Mouse (Mus musculus): ENCODE data around the gene Mad1l1. TPM values are rescaled to one million over a fixed set of nuclear protein-coding genes. Genes with fewer than 3 reads are reported as not detected.

Mad1l1 gene
- polyA plus RNA-seq, 1 experiment from 2014 or later: 42.3 TPM

GRCm38 (mm10) chr5:140076438-140076837 lies 244.9 kb downstream of the Mad1l1 start:
- no peak overlapping the region for H3K4me3 ChIP-seq (ENCODE audit: low read depth, low read length)
- ATAC-seq (replicated peaks; ENCODE audit: low FRiP score, low TSS enrichment, low read depth) (no peak), DNase-seq (ENCODE audit: low spot score) (no peak)
- H3K27ac ChIP-seq (ENCODE audit: low read depth): no peak overlapping the region
- H3K4me2 ChIP-seq (ENCODE audit: low read length): no peak overlapping the region
- H3K9ac ChIP-seq (ENCODE audit: low read length): no peak overlapping the region
- H3K9me3 ChIP-seq (ENCODE audit: control insufficient read depth, low read length): no peaks in the 10 kb centered on the region
- 94% methylated on average over 2 of the region's 2 CpGs for whole genome bisulfite sequencing
- H3K4me1 ChIP-seq (replicated peaks; ENCODE audit: control insufficient read depth, insufficient read depth, low read length): no peaks in the 10 kb centered on the region
- no peaks in the 10 kb centered on the region for H3K36me3 ChIP-seq (ENCODE audit: control insufficient read depth, insufficient read depth, low read length)
- no peaks in the 10 kb centered on the region for H3K27me3 ChIP-seq (replicated peaks; ENCODE audit: control insufficient read depth, insufficient read depth, low read length)

DNA sequence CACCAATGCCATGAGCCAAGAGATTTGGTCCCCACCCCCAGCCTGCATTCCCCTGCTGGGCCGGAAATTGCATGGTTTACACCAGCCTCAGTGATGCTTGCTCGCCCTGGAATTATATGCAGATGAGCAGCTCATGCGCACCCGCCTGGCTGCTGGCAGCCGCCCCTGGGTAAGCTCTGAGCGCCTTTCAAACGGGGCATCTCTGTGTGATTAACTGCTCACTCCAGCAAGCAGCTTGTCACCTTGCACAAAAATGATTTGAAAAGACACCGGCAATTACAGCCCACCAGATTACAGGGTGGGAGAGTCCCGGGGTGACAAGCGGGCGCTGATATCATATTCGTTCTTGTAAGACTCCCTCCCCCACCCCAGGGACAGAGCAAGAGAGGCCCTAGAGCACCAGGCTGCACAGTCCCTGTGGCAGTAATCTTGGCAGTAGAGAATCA lies 247.7 kb downstream of the Mad1l1 start:
- no peaks in the 10 kb centered on the region for H3K36me3 ChIP-seq (ENCODE audit: control insufficient read depth, insufficient read depth, low read length)
- H3K9ac ChIP-seq (ENCODE audit: low read length): no peak overlapping the region
- no peak for DNase-seq (ENCODE audit: low spot score)

GRCm38 (mm10) chr5:140073148-140073670 lies 248.1 kb downstream of the Mad1l1 start:
- H3K4me1 ChIP-seq (replicated peaks; ENCODE audit: control insufficient read depth, insufficient read depth, low read length): peaks cover 6% of the 10 kb centered on the region; the same call in 1 of the 2 replicates
- no peaks in the 10 kb centered on the region for H3K27me3 ChIP-seq (replicated peaks; ENCODE audit: control insufficient read depth, insufficient read depth, low read length)
- no peak for DNase-seq (ENCODE audit: low spot score)
- no peak overlapping the region for H3K4me2 ChIP-seq (ENCODE audit: low read length)
- H3K9me3 ChIP-seq (ENCODE audit: control insufficient read depth, low read length): no peaks in the 10 kb centered on the region
- ATAC-seq (replicated peaks; ENCODE audit: low FRiP score, low TSS enrichment, low read depth): no peak
- no peak overlapping the region for H3K4me3 ChIP-seq (ENCODE audit: low read depth, low read length)
- WGBS: 41% methylated on average over 1 of the region's 1 CpGs
- no peak overlapping the region for H3K9ac ChIP-seq (ENCODE audit: low read length)
- H3K36me3 ChIP-seq (ENCODE audit: control insufficient read depth, insufficient read depth, low read length): no peaks in the 10 kb centered on the region
- no peak overlapping the region for H3K27ac ChIP-seq (ENCODE audit: low read depth)

More for the DNA sequence above, 247.7 kb downstream of the Mad1l1 start:
- Histone ChIP-seq H3K4me3 (ENCODE audit: low read depth, low read length) (no peak overlapping the region), H3K4me1 (replicated peaks; ENCODE audit: control insufficient read depth, insufficient read depth, low read length) (peaks cover 2% of the 10 kb centered on the region; the same call in 1 of the 2 replicates), H3K9me3 (ENCODE audit: control insufficient read depth, low read length) (no peaks in the 10 kb centered on the region), H3K27ac (ENCODE audit: low read depth) (no peak overlapping the region), H3K4me2 (ENCODE audit: low read length) (no peak overlapping the region), H3K27me3 (replicated peaks; ENCODE audit: control insufficient read depth, insufficient read depth, low read length) (no peaks in the 10 kb centered on the region)
- 58% methylated on average over 12 of the region's 12 CpGs for WGBS
- no peak for ATAC-seq (replicated peaks; ENCODE audit: low FRiP score, low TSS enrichment, low read depth)

DNA sequence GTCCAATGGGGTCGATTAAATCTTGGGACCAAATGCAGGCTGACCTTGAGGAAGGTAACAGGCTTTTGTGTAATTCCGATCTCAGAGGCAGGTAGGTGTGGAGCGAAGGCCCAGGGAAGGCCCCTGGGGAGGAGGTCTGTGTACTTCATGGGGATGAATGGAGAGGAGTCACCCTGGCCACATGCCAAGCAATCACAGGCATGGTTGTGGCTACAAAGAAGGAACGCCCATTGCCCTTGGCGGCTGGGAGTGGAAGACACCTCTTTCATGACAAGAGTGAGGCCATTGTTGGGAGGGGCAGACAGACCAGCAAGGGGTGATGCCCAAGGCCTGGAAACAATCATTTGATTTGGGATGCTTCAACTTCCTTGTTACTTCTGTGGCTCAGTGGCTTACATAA lies 252.8 kb downstream of the Mad1l1 start:
- WGBS: 63% methylated on average over 5 of the region's 5 CpGs
- H3K4me3 ChIP-seq (ENCODE audit: low read depth, low read length): no peak overlapping the region
- peaks cover 11% of the 10 kb centered on the region; the same call in 1 of the 2 replicates for H3K4me1 ChIP-seq (replicated peaks; ENCODE audit: control insufficient read depth, insufficient read depth, low read length)
- no peak for DNase-seq (ENCODE audit: low spot score)
- no peak overlapping the region for H3K27ac ChIP-seq (ENCODE audit: low read depth)
- H3K4me2 ChIP-seq (ENCODE audit: low read length): no peak overlapping the region
- no peaks in the 10 kb centered on the region for H3K9me3 ChIP-seq (ENCODE audit: control insufficient read depth, low read length)
- no peak overlapping the region for H3K9ac ChIP-seq (ENCODE audit: low read length)
- ATAC-seq (replicated peaks; ENCODE audit: low FRiP score, low TSS enrichment, low read depth): no peak
- peaks cover 7% of the 10 kb centered on the region; the same call in 1 of the 2 replicates for H3K36me3 ChIP-seq (ENCODE audit: control insufficient read depth, insufficient read depth, low read length)
- H3K27me3 ChIP-seq (replicated peaks; ENCODE audit: control insufficient read depth, insufficient read depth, low read length): no peaks in the 10 kb centered on the region

- Histone ChIP-seq H3K4me3 (ENCODE audit: low read depth, low read length) (no peak overlapping the region), H3K9me3 (ENCODE audit: control insufficient read depth, low read length) (no peaks in the 10 kb centered on the region), H3K27ac (ENCODE audit: low read depth) (no peak overlapping the region), H3K36me3 (ENCODE audit: control insufficient read depth, insufficient read depth, low read length) (peaks cover 7% of the 10 kb centered on the region; the same call in 1 of the 2 replicates), H3K4me1 (replicated peaks; ENCODE audit: control insufficient read depth, insufficient read depth, low read length) (peaks cover 11% of the 10 kb centered on the region; the same call in 1 of the 2 replicates), H3K9ac (ENCODE audit: low read length) (no peak overlapping the region), H3K27me3 (replicated peaks; ENCODE audit: control insufficient read depth, insufficient read depth, low read length) (no peaks in the 10 kb centered on the region), H3K4me2 (ENCODE audit: low read length) (no peak overlapping the region)
- ATAC-seq (replicated peaks; ENCODE audit: low FRiP score, low TSS enrichment, low read depth) (no peak), DNase-seq (ENCODE audit: low spot score) (no peak)
- 46% methylated on average over 3 of the region's 3 CpGs for WGBS
These were observed 253.3 kb downstream of the Mad1l1 start for GRCm38 (mm10) chr5:140068051-140068450.

- Histone ChIP-seq H3K4me3 (ENCODE audit: low read depth, low read length) (no peak overlapping the region), H3K36me3 (ENCODE audit: control insufficient read depth, insufficient read depth, low read length) (peaks cover 7% of the 10 kb centered on the region; the same call in 1 of the 2 replicates), H3K4me2 (ENCODE audit: low read length) (no peak overlapping the region), H3K9me3 (ENCODE audit: control insufficient read depth, low read length) (no peaks in the 10 kb centered on the region), H3K4me1 (replicated peaks; ENCODE audit: control insufficient read depth, insufficient read depth, low read length) (peaks cover 14% of the 10 kb centered on the region; the same call in 1 of the 2 replicates), H3K27ac (ENCODE audit: low read depth) (no peak overlapping the region), H3K9ac (ENCODE audit: low read length) (no peak overlapping the region), H3K27me3 (replicated peaks; ENCODE audit: control insufficient read depth, insufficient read depth, low read length) (no peaks in the 10 kb centered on the region)
- 64% methylated on average over 8 of the region's 8 CpGs for WGBS
- DNase-seq (ENCODE audit: low spot score): no peak
- ATAC-seq (replicated peaks; ENCODE audit: low FRiP score, low TSS enrichment, low read depth): no peak
These were observed 254.6 kb downstream of the Mad1l1 start for GRCm38 (mm10) chr5:140066769-140067168.

- ATAC-seq (replicated peaks; ENCODE audit: low FRiP score, low TSS enrichment, low read depth) (no peak), DNase-seq (ENCODE audit: low spot score) (no peak)
- H3K27ac ChIP-seq (ENCODE audit: low read depth): no peak overlapping the region
- H3K4me2 ChIP-seq (ENCODE audit: low read length): no peak overlapping the region
- no peak overlapping the region for H3K9ac ChIP-seq (ENCODE audit: low read length)
- H3K9me3 ChIP-seq (ENCODE audit: control insufficient read depth, low read length): no peaks in the 10 kb centered on the region
- H3K27me3 ChIP-seq (replicated peaks; ENCODE audit: control insufficient read depth, insufficient read depth, low read length): no peaks in the 10 kb centered on the region
- peaks cover 7% of the 10 kb centered on the region; the same call in 1 of the 2 replicates for H3K36me3 ChIP-seq (ENCODE audit: control insufficient read depth, insufficient read depth, low read length)
- peaks cover 19% of the 10 kb centered on the region for H3K4me1 ChIP-seq (replicated peaks; ENCODE audit: control insufficient read depth, insufficient read depth, low read length)
- H3K4me3 ChIP-seq (ENCODE audit: low read depth, low read length): no peak overlapping the region
These were observed 255.1 kb downstream of the Mad1l1 start for GRCm38 (mm10) chr5:140066281-140066680.

- no peak overlapping the region for H3K4me2 ChIP-seq (ENCODE audit: low read length)
- no peak for DNase-seq (ENCODE audit: low spot score)
These were observed 255.9 kb downstream of the Mad1l1 start for GRCm38 (mm10) chr5:140065281-140065945.

DNA sequence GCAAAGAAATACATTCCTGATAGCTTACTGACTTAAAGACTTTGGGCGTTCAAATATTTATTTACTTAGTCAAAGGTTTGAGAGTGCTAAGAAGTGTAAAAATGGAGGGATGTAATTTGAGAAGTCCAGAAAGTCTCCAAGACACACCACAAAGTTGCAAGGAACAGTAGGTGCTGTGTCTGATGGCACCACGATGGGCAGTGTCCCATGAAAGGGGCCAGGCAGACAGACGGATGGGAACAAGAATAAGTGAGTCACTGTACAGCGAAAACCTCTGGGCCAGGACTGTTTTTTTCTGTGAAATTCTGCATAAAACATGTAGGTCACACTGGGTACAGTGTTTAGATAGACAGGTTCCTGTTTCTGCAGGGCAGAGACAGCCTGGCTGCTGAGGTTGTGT lies 256.8 kb downstream of the Mad1l1 start:
- Histone ChIP-seq H3K27ac (ENCODE audit: low read depth) (no peak overlapping the region), H3K9me3 (ENCODE audit: control insufficient read depth, low read length) (no peaks in the 10 kb centered on the region), H3K9ac (ENCODE audit: low read length) (no peak overlapping the region), H3K4me3 (ENCODE audit: low read depth, low read length) (no peak overlapping the region), H3K4me2 (ENCODE audit: low read length) (no peak overlapping the region), H3K36me3 (ENCODE audit: control insufficient read depth, insufficient read depth, low read length) (peaks cover 7% of the 10 kb centered on the region; the same call in 1 of the 2 replicates), H3K4me1 (replicated peaks; ENCODE audit: control insufficient read depth, insufficient read depth, low read length) (peaks cover 20% of the 10 kb centered on the region), H3K27me3 (replicated peaks; ENCODE audit: control insufficient read depth, insufficient read depth, low read length) (no peaks in the 10 kb centered on the region)
- no peak for DNase-seq (ENCODE audit: low spot score)
- ATAC-seq (replicated peaks; ENCODE audit: low FRiP score, low TSS enrichment, low read depth): no peak
- 72% methylated on average over 4 of the region's 4 CpGs for WGBS

More at GRCm38 (mm10) chr5:140065281-140065945, 255.9 kb downstream of the Mad1l1 start:
- no peak for ATAC-seq (replicated peaks; ENCODE audit: low FRiP score, low TSS enrichment, low read depth)
- H3K4me3 ChIP-seq (ENCODE audit: low read depth, low read length): no peak overlapping the region
- peaks cover 7% of the 10 kb centered on the region; the same call in 1 of the 2 replicates for H3K36me3 ChIP-seq (ENCODE audit: control insufficient read depth, insufficient read depth, low read length)
- H3K9me3 ChIP-seq (ENCODE audit: control insufficient read depth, low read length): no peaks in the 10 kb centered on the region
- no peak overlapping the region for H3K9ac ChIP-seq (ENCODE audit: low read length)
- no peak overlapping the region for H3K27ac ChIP-seq (ENCODE audit: low read depth)
- peaks cover 20% of the 10 kb centered on the region for H3K4me1 ChIP-seq (replicated peaks; ENCODE audit: control insufficient read depth, insufficient read depth, low read length)
- 95% methylated on average over 11 of the region's 11 CpGs for WGBS
- no peaks in the 10 kb centered on the region for H3K27me3 ChIP-seq (replicated peaks; ENCODE audit: control insufficient read depth, insufficient read depth, low read length)

All from intestine, embryonic 14.5 days (tissue).